Mouse (Mus musculus): ENCODE measurements around the gene Nfix.
A peak's percentile ranks its signal among the peaks of the same experiment; 100 is the strongest.

Gene Nfix

DNA sequence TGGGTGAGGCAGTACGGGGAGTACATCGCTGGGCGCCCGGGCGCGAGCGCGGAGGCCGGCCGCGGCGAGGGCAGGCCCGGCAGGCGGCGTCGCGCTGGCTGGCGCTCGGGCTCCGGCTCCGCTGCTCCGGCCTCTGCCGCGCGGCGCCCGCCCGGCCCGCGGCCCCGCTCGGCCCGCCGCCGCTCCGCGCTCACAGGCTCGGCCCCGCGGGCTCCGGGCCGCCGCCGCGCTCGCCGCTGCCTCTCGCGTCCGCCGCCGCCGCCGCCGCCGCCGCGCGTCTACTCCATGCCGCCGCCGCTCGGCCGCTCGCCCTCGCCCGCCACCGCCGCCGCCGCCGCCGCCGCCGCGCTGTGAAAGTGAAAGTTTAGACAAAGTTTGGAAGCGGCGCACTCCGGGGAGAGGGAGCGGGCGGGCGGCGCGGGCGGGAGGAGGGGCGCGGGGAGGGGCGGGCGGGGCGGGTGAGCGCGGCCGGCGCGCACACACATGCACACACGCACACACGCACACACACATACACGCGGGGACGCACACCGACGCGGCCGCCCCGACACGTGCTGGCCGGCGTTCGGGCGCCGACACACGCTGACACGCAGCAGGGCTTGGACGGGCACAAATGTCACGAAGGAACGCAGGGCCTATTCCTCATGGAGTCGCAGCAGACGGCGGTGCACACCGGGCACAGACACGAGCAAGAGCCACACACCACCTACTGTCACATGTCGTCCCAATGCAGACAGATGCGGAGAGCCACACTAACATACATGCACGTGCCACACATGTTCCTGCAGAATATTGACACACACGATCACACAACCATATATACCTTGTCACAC lies at the start of gene Nfix:
Gene Nfix (minus strand): TSS at position 346 of the 833 bp plus-strand sequence.
- DNase-seq (ENCODE audit: low read depth, low spot score) = peak; percentile 83

GRCm38 (mm10) chr8:84847684-84848435 lies 47.7 kb upstream of the Nfix start:
- DNase-seq (ENCODE audit: low read depth, low spot score) = peak; percentile 34

- DNase-seq (ENCODE audit: low read depth, low spot score) = peak; percentile 100
These were observed 46.8 kb upstream of the Nfix start, which contains the start of gene Calr for GRCm38 (mm10) chr8:84846722-84847572. Gene Calr (minus strand): TSS chr8:84846934.

GRCm38 (mm10) chr8:84846094-84846721 lies 46.1 kb upstream of the Nfix start:
- DNase-seq (ENCODE audit: low read depth, low spot score) = peak; percentile 42

GRCm38 (mm10) chr8:84845355-84846093 lies 45.4 kb upstream of the Nfix start:
- peak; percentile 56 for DNase-seq (ENCODE audit: low read depth, low spot score)

GRCm38 (mm10) chr8:84844397-84845070 lies 44.4 kb upstream of the Nfix start:
- no peak for DNase-seq (ENCODE audit: low read depth, low spot score)

GRCm38 (mm10) chr8:84841514-84841913 lies 41.4 kb upstream of the Nfix start:
- no peak for DNase-seq (ENCODE audit: low read depth, low spot score)

DNA sequence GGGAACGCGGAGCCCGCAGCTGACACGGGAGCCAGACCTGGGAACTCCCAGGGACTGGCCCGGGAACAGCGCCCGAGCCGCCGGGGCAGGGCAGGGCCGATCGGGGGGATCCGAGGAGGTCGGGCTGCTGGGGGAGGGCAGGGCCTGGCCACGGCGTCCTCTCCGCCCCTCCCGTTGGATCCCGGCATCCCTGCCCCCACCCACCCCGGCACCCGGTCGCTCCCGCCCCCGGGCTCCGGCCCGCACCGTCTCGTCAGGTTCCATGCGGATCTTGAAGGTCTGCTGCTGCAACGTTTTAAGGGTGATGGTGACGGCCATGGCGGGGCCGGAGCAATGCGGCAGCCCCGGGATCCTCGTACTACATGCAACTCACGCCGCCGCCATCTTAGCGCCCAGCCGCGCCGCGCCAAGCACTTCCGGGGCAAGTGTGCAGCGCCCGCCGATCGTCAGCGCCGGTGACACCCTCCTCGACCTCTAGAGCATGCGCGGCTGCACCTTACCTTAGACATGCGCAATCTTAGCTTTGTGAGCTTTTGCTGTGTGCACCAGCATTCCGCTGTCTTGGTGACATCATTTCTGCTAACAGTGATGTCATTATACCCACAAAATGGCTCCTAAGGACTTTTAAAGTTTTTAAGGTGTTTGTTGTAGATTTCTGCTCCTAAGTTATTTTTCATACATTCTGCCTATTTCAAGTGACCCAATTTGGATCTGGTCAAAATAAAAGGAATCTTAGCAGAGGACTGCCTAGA lies 40.3 kb upstream of the Nfix start, which contains the start of gene Rad23a:
Gene Rad23a (minus strand): TSS at position 418 of the 752 bp plus-strand sequence.
- DNase-seq (ENCODE audit: low read depth, low spot score) = peak; percentile 98

GRCm38 (mm10) chr8:84839875-84840247 lies 39.7 kb upstream of the Nfix start:
- no peak for DNase-seq (ENCODE audit: low read depth, low spot score)

GRCm38 (mm10) chr8:84839411-84839810 lies 39.3 kb upstream of the Nfix start:
- DNase-seq (ENCODE audit: low read depth, low spot score) = no peak

DNA sequence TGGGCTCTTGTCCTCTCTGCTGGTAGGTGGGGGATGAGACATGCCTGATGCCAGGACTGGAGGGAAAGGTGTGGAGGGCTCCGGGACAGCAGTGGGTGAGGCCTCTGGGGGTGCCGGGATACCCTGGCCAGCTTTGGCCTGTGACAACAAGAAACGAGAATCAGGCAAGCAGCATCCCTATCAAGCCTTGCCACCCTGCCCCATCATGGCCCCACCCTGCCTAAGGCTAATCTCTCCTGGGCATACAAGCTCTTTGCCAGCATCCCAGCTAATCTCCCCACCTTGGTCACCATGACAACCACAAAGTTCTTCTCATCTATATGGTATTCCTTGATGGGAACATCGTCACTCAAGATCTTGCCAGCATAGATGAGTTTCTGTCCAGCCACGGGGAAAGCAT lies 38.4 kb upstream of the Nfix start:
- no peak for DNase-seq (ENCODE audit: low read depth, low spot score)

- no peak for DNase-seq (ENCODE audit: low read depth, low spot score)
These were observed 37.8 kb upstream of the Nfix start for GRCm38 (mm10) chr8:84837912-84838470.

DNA sequence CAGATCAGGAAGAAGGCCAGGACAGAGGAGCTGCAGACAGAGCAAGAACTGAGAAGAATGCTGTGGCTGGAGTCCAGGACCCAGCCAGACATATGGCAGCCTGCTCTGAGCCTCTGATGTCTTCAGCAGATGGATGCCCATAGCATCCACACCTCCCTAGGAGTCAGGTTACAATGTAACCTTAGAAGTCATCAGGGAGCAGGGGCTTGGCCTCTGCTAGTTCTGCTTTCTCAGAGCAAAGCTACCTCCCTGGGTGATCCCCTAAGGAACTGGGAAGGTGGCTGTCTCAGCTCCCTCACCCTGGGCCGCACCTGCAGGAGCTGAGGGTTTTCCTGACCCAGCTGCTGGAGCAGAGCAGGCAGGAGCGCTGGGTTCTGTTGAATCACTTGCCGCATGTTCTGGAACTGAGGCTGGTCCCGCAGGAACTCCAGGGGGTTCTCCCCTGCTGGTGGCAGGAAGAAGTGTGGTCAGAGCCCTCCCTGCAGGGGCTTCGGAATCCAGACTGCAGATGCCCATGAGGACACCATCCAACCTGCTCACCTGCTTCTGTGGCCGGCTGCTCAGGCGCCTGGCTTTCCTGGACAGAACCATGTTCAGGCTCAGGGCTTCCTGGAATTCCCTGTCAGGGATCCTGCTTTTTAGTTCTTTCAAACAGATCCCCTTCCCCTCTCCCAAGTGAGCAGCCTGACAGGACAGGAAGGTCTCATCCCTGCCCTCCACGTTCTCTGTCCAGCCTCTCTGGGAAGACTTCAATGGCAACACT lies 37.2 kb upstream of the Nfix start:
- peak; percentile 34 for DNase-seq (ENCODE audit: low read depth, low spot score)

DNA sequence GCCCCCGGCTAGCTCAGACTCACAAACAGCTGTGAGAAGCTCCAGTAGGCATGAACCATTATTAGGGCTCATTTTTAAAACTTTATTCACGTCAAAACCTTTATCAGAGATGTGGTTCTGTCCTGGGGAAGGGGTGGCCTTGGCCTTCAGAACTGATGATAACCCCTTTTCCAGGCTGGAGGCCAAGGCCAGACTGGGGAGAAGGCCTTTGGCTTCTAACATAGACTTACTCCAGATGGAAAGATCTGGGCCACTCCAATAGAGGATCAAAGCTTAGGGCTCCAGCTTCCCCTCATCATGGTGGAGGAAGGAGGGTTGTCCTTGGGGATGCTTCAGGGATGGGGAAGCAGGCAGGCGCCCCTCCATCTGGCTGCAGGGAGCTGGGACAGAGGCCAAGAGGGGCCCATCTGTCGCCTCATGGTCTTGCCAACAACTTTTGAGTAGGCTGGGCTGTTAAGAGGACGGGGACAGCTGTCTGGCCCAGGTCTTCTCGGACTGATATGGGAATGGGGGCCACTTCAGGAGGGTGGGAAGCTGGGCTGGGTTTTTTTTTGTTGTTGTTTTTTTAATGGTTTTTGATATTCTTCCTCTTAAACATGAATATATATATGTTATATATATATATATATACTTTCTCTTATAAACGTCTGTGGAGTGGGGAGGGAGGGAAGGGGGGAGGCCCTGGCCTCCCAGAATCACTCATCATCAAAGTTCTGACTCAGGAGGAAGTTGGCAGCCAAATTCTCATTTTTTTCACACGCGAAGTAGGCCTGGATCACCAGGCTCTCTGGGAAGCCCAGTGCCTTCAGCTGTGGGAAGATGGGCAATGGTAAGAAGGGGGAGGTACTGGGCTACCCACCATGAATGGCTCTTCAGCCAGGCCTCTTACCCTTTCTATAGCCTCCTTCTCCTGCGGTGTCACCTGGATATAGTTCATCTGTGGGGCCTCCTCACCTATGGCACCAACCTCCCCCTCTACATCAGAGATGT lies 35.0 kb upstream of the Nfix start:
- DNase-seq (ENCODE audit: low read depth, low spot score) = peak; percentile 90

DNA sequence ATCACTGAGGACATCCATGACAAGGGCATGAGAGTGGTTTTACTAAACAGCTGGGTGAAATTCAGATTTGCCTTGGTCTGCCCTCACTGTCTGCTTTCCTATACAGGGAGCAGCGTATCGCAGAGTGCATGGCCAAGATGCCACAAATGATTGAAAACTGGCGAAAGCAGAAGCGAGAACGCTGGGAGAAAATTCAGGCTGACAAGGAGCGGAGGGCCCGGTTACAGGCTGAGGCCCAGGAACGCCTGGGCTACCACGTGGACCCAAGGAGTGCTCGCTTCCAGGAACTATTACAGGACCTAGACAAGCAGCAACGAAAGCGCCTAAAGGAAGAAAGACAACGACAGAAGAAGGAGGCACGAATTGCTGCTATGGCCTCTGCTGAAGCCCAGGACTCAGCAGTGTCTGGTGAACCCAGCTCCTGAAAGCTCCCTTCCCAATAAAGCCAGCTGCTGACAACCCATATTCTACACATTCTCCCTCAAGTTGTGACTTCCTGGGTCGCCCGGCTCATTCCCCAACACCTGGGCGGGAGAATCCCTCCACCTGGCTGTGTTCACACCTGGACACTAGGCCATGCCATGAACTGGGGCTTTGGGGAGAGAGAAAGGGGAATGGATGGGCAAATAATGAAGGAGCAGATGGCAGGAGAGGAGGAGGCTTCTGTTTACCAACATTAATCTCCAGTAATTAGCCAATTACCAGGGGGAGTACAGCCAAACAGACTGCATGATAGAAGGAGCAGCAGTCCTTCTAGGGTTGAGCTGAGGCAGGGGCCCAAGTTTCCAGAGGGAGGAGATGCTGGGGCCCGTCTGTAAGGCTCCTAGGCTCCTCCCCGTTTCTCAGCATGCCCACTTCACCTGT lies 34.1 kb upstream of the Nfix start:
- DNase-seq (ENCODE audit: low read depth, low spot score) = peak; percentile 46

Data from brain, adult 2 months (tissue).